Mouse (Mus musculus): ENCODE measurements around the gene Mypop. TPM values are rescaled to one million over a fixed set of nuclear protein-coding genes. Genes with fewer than 3 reads are reported as not detected.
A peak's percentile ranks its signal among the peaks of the same experiment; 100 is the strongest.

Mypop gene
- 10.9 and 13.0 TPM in 2 replicates for total RNA-seq (2021)
- long read RNA-seq, partial matches to known transcripts, result 1 of 9 reads
- long read RNA-seq, other reads (novel, unspliced or antisense), result 4 of 9 reads

DNA sequence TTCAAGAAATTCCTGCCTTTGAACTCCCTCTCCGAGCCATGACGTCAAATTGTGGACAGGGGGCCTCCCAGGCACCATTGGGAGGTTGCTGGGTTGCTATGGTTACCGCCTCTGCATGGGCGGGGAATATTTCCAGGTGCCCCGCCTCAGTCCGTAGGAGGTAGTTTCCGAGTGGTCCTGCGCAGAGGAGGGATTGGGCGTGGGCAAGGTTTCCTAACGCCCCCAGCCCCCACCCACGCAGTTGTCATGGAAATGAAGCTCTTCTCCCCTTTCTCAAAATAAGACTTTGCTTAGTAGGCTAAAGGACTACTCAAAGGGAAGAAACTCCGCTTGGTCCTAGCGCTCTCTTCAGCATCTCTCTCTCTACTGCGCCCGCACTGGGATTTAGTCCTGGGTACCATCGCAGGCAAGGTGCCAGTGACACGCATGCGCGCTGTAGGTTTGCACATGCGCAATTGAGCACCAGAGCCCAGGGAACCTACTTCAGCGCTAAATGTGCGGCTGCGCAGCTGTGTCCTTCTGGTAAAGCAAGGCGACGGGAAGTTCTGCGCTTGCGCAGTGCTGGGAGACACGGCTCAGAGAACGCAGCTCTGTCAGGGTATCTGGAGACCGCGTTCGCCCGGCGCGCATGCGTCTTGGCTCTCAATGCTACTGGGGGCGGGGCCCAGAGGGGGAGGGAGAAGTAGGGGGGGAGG is at the start of gene Mypop:
Mypop (plus strand) TSS at position 645 of the 695 bp plus-strand sequence.
- DNase-seq, result peak; percentile 100

DNA sequence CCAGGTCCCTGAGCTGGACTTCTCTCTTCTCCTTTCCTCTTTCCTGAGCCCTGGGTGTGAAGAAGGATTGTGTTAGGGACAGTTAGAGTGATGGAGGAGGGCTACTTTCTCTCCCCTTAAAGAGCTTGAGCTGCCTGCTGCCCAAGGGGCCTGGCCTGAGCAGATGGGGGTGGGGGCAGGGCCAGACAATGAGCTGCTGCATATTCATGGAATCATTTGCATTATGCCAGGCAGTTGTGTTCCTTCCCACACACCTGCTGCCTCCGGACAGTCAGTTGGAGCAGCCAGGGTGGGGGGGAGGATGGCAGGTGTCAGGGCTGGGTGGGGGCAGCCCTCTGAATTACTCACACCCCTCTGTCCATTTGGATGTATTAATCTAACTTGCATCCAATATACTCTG is 48.7 kb upstream of the Mypop start:
- no peak for DNase-seq

GRCm38 (mm10) chr7:18942815-18943214 is 48.2 kb upstream of the Mypop start:
- DNase-seq, result no peak

DNA sequence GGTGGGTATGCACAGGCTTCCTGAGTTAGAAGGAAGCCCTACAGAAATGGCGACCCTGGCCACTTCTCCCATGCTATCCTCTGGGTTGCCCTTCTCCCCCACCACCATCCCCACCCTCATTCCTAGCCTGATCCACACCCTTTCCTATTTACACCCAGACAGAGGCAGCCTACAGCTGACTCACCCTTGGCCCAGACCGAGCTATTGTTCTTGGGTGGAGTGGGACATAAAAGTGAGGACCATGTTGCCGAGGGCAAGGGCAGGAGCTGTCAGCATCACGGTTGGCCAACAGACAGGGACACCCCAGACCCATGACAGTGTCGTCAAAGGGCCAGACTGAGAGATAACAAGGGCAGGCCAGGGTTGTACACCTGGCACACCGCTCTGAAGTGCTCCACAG is 42.9 kb upstream of the Mypop start:
- peak; percentile 25 for DNase-seq

GRCm38 (mm10) chr7:18949781-18950522 is 41.1 kb upstream of the Mypop start:
- no peak for DNase-seq

DNA sequence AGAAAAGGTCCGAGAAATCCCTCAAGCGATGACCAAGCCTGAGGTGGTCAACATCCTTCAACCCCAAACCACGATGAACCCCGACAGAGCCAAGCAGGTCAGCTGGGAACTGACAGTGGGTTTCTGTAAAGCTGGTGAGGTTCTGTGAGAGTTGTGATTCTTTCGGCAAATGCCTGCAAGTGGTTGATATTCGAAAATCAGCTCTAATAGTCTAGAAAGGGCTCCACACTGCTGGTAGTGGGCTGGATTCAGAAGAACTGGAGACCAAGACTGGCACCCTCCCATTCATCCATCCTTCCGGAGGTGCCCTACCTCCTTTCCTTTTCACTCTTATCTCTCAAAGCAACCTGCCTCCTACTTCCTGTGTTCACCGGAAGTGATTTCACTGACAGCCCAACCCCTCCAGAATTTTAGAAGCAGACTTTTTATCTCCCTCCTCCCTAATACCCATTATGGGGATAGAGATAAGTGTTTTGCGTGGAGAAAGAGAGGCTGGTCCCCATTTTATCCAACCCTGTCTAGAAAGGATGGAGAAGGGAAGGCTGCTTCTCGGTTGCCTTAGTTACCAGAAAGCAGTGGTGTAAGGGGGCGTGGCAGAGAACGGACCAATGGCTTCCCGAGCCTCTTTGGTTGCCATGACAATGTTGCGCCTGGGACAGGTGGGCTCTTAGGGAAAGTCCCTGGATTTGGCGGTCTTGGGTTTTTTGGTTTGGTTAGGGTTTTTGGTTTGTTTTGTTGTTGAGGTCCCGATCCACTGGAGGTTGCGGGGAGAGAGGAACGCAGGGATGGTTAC is 40.3 kb upstream of the Mypop start:
- DNase-seq, result no peak

DNA sequence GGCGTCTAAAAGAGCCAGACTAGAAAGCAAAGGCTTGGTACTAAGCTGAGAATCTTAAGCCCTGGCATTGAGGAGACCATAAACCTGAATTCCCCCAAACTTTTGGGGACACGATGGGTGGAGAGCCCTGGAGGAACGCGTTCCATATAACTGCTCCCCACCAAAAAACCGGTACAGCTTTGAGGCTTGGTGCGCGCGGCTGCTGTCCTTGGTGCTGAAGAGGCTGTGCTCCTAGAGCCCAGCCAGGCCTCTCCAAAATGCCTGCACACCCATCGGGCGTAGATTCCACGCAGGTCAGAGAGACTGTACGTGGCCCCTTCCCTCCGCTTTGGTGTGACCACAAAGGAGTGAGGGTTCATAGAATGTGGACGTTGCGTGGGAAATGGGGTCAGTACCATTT is 39.6 kb upstream of the Mypop start:
- DNase-seq, result peak; percentile 69

GRCm38 (mm10) chr7:18957569-18958383 is 33.3 kb upstream of the Mypop start:
- DNase-seq, result peak; percentile 82

GRCm38 (mm10) chr7:18958384-18958766 is 32.7 kb upstream of the Mypop start:
- no peak for DNase-seq

- DNase-seq, result no peak
Observed at GRCm38 (mm10) chr7:18959446-18959845, 31.6 kb upstream of the Mypop start.

GRCm38 (mm10) chr7:18962171-18962792 is 28.8 kb upstream of the Mypop start:
- no peak for DNase-seq

DNA sequence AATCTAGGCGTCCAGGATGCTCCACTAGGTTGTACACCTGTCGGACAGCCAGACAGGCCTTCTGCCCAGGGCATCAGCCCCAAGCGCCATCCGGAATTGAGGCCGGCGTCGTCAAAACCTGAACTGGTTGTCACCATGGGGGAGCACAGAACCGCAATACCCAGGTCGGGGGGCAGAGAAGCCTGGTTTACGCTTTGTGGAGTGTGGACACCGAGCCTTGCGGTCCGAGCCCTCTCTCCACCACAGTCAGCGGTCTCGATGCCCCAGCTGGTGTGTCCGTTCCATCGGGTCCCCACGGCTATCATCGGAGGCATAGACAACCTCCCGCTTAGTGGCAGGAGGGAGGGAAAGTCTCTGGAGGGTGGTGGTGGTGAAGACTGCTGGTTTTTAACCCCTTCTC is 28.2 kb upstream of the Mypop start:
- no peak for DNase-seq

DNA sequence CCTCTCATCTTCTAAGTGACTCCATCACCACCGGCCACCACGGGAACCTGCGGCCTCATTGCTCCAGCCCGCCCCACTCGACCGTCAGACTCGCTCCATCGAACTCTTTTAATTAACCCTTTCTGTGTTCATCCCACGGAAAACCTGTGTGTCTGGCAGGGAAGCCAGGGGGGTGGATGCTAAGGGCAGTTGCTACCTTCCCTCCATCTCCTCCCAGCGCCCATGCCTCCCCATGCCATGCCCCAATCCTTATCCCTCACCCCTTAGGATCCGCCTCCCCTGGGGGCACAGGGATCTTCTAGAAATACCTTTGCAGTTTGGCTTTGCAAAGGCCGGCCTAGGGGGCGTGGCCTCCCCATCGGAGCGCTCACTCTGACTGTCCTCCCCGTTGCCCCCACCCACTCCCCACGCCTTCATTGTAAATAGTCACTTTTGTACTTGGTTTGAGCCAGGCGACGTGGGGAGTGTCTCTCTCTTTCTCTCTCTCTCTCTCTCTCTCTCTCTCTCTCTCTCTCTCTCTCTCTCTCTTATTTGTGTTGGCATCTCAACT is 27.7 kb upstream of the Mypop start:
- DNase-seq, result no peak

- no peak for DNase-seq
Observed at GRCm38 (mm10) chr7:18965312-18965711, 25.7 kb upstream of the Mypop start.

DNA sequence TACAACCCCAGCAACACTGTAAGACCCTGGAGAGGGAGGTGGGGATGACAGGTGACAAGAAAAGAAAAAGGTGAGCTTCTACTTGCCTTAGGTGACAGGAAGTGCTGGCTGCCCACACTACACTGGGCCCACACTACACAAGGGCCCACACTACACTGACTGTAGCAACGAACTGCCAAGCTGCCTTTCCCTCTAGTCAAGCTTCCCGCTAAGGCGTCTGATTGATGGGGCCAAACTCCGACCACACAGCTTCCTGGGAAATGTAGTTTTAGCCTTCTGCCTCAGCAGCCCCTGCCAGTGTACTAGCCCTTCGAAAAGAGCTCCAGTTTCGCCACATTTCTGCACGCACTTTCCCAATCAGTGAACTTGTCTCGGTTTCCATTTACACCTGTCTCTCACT is 23.4 kb upstream of the Mypop start:
- no peak for DNase-seq

DNA sequence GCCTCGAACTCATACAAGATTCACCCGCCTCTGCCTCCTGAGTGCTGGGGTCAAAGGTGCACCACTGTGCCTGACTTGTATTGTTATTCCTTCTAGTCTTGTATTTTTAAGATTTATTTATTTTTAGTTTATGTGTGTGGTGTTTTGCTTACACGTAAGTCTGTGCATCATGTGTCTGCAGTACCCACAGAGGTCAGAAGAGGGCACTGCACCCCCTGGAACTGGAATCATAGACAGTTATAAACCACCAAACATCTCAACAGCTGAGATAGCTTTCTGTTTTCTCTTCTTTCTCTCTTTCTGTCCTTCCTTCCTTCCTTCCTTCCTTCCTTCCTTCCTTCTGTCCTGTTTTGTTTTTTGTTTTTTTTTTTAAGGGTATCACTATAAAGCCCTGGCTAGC is 20.1 kb upstream of the Mypop start:
- no peak for DNase-seq

GRCm38 (mm10) chr7:18978381-18978780 is 12.7 kb upstream of the Mypop start:
- DNase-seq, result no peak

GRCm38 (mm10) chr7:18986503-18986902 is 4.5 kb upstream of the Mypop start:
- peak; percentile 45 for DNase-seq

- no peak for DNase-seq
Observed at GRCm38 (mm10) chr7:18987100-18987499, 3.9 kb upstream of the Mypop start, which contains the start of gene Nanos2. TSS of gene Nanos2 (plus strand) at chr7:18987400.

GRCm38 (mm10) chr7:18987747-18988146 is 3.3 kb upstream of the Mypop start:
- no peak for DNase-seq

DNA sequence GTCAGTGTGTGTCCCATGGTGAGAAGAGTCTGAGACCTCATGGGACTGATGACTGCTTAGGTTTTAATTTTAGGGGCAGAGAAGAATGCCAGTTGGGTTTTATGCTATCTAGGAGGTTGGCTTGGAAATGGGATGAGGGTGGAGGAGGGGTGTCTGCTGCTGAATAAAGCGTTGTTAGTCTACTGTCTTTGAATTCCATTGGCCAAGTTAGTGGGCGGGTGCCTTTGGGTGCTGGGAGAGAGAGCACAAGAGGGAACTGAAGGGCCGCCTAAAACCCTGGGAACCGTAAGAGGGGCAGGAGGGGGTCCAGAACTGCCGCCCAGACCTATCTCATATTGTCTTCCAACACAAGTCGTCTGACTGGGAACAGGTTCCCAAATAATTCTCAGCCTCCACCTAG is 2.3 kb upstream of the Mypop start:
- no peak for DNase-seq
